Mouse (Mus musculus) cerebellum, postnatal 25 days (tissue): ENCODE data around the gene Ankrd34a.
A peak's percentile ranks its signal among the peaks of the same experiment; 100 is the strongest.
"Not testable (repeated sequence)": the region's sequence is repeated elsewhere in the genome, so short reads cannot be mapped to it uniquely, and the experiment has no call there.

Experiments
- DNase-seq, 2 experiments: peaks; one replicate each; pipeline ENCODE4 v3.0.0; 2021; ENCODE audit warnings: mixed read lengths in 2 of 2

The Ankrd34a gene

DNA sequence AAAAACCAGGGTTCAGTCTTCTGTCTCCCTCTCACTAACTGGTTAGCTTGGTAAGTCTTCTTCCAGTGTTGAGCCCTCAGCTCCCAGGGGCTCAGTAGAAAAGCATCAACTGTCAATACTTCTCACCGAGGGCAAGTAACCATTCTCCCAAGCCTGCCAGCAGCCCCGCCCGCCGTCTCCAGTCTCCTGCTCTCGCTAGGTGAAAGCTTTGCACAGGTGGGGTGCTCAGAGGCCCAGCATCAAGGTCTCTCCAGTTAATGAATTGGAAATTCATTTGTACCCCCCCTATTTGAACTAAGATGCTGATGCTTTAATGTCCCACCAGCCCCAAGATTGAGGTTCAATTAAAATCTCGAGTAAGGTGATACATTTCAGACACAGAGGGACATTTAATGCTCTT, 15.3 kb upstream of the Ankrd34a start:
- DNase-seq = no peak

DNA sequence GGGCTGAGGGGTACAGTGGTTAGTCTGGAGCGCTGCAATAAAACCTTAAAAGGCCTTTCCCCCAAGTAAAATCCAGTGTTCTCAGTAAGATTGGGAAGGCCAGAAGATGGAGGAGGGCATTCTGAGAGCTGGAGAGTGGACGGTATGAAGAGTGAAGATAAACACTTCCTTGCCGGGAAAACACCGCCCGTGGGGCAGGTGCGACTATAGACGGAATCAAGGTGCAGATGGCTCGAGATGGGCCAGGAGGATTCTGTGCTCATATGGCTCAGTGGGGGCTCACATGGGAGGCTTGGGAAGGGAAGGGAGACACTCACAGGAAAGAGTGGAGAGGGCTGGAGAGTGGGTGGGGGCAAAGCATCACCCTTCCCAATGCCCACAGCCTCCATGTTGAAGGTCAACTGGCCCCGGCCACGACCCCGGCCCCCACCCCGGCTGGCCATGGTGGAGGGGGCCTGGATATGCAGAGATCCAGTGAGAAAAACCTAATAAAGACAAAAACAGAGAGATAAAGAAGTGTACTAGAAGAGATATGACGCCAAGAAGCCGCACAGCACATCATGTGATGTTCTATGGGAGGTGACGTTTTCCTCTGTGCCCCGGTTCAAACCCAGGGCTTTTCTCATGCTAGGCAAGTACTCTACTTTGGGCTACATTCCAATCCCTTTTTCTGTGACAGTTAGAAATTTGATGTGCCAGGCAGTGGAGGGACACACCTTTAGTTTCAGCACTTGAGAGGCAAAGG, 14.5 kb upstream of the Ankrd34a start:
- no peak for DNase-seq

DNA sequence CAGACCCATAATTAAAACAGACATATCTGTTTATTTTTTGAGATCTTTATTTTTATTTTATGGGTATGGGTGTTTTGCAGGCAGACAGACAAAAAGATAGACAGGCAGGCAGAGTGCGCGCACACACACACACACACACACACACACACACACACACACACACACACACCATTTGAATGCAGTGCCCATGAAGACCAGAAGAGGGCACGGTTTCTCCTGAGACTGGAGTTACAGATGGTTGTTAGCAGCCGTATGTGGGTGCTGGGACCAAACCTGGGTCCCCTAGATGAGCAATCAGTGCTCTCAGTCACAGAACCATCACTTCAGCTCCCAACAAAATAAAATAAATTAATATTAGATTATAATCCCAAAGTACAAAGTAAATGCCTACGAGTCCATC, 13.1 kb upstream of the Ankrd34a start:
- DNase-seq = no peak

DNA sequence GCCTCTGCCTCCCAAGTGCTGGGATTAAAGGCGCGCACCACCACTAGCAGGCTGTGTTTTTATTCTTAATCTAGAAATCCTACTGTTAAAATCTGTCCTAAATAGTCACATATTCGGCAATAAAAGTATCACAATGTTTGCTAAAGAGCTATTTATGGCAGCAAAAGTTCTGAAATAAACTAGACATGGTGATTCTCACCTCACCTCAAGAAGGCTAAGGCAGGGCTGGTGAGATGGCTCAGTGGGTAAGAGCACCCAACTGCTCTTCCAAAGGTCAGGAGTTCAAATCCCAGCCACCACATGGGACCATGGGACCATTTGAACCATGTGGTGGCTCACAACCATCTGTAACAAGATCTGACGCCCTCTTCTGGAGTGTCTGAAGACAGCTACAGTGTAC, 5.8 kb upstream of the Ankrd34a start:
- DNase-seq = no peak

DNA sequence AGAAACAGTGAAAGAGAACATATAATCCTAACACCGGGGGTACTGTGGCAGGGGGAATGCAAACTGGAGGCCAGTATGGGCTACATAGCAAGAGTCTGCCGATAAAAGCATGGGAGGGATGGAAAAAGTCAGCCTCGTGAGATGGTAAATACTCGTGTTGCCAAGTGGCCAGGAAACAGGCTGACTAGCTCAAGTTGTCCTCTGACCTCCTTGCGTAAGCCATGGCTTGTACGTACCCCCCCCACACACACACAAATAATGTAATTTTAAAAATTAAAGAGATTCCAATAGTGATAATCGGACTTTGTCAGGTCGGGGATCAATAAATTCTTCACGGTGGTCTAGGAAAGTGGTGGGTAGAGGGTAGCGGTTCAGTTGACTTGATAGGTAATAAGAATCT, 3.1 kb upstream of the Ankrd34a start:
- peak; percentile 36 to 48 for DNase-seq

DNA sequence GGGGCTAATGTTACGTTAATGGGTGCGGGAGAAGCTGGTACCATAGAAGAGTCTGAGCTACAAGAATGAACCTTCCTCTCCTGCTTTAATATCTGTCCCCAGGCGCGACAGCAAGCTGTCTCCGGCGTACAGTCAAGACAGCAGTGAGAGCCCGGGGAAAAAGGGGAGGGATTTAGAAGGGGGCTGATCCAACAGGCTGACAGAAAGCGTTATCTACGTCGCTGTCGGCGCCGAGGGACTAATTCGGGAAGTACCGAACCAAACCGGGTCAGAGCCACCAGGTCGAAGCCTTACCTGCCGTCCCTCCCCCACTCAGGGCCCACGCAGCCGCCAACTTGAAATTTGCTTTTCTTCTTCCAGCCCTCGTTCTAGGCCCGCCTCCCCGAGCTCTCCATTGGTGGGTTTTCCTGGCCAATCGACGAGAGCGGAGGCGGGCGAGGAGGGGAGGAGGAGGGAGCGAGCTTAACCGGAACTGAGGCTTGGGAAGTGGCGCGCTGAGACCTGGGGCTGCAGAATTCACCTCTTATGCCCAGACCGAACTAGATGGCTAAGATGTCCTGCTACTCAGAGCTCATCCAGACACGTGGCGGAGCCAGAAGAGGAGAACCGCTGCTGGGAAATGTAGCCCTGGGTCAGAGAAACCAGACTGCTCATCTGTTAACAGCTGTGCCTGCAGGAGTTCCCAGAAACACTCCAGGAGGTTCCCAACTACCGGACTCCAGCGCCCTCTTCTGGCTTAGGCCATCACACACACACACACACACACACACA, 2.5 kb upstream of the Ankrd34a start, which contains the start of gene Polr3gl:
Gene Polr3gl, minus strand, starts transcription at position 392 of the 771 bp plus-strand sequence.
- peak; percentile 97 for DNase-seq

DNA sequence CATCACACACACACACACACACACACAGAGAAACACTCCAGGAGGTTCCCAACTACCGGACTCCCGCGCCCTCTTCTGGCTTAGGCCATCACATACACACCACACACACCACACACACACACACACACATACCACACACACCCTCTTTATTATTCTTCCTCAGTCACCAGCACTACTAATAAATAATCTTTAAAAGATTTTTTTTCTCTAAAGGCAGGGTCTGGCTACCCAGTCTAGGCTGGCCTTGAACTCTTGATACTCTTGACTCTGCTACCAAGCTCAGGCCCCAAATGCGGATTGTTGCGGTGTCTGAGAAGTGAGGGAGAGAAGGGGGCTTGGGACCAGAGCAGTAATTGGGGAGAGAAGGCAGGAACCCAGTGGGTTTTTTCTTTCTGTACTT, 1.6 kb upstream of the Ankrd34a start:
- no peak for DNase-seq

DNA sequence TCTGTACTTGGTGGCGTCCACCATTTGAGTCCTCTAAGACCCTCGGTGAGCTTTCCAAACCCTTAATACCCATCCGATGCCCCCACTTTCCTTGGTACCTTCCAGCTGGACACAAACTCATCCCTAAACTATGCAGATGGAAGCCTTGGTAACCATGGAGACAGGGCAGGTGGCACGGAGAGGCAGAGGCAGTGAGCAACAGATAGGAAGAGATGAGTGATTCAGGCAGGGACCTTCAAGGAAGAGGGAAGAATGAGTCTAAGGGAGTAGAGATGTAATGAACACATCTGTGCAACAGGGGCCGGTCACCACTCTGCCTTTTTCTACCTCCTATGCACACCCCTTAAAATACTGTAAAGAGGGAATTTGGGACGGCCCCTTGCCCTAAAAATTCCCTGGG, 775 bp upstream of the Ankrd34a start:
- peak; percentile 57 to 64 for DNase-seq

DNA sequence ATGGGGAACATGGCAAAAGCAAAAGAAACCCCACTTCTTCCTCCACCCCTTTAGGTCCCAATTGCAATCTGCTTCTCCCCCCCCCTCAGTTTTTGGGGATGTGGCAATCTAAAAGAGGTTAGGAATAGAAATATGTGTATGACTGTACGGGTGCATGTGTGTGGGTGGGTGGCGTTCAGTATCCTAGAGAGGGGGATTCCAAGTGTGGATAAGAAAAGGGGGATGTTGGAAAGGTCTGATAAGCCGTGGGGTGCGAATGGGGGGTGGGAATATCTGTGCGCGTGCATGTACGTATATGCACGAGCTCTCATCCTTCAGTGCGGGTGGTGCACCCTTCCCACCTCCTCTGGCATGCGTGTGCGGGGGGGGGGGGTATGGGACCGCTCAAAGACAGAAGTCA, 419 bp downstream of the Ankrd34a start:
- DNase-seq = peak in 1 of 2 experiments; percentile 65

DNA sequence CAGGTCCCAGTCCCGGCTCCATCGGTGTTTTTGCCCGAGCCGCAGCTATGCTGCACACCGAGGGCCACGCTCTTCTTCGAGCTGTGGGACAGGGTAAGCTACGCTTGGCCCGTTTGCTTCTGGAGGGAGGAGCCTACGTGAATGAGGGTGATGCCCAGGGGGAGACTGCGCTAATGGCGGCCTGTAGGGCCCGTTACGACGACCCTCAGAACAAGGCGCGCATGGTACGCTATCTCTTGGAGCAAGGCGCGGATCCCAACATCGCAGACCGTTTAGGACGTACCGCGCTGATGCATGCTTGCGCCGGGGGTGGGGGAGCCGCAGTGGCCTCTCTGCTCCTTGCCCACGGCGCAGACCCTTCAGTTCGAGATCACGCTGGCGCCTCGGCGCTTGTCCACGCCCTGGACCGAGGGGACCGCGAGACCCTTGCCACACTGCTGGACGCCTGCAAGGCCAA, 1.0 kb downstream of the Ankrd34a start:
- DNase-seq = peak; percentile 70

DNA sequence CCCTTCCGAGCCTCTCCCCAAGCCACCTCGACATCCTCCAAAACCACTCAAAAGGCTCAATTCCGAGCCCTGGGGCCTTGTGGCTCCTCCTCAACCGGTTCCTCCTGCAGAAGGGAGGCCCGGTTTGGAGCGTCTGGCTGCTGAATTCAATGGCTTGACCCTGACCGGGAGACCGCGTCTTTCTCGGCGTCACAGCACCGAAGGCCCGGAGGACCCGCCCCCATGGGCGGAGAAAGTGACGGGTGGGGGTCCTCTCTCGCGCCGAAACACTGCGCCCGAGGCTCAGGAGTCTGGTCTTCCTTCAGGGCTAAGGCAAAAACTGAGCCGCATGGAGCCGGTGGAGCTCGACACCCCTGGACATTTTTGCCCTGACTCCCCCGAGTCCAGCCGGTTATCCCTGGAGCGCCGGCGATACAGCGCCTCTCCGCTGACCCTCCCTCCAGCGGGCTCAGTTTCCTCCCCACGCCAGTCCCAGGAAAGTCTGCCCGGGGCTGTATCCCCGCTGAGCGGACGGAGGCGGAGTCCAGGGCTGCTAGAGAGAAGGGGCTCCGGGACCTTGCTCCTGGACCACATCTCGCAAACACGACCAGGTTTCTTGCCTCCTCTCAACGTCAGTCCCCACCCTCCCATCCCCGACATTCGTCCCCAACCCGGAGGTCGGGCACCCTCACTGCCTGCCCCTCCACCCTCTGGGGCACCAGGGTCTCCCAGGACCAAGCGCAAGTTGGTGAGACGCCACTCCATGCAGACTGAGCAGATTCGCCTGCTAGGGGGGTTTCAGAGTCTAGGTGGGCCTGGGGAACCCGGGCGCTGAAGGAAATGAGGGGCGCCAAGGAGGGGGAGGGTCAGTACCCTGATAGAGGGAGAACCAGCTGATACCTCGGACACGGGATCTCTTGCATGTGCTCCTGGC, 2.0 kb downstream of the Ankrd34a start:
- peak; percentile 73 to 75 for DNase-seq

DNA sequence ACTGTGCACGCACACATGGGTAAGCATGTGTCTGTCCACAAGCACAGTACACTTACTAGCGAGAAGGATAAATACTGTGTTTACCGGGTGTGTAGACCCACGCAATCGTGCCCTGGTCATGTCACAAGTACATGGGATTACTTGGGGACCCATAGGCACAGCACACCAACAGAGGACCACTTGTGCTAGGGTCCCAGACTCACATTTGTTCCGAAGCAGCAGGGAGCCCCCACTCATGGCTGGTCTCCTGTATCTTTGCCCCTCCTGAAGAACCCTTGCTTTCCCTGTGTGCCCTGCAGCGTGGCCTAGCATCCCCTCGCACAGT, 2.6 kb downstream of the Ankrd34a start:
- peak in 1 of 2 experiments; percentile 37 for DNase-seq

DNA sequence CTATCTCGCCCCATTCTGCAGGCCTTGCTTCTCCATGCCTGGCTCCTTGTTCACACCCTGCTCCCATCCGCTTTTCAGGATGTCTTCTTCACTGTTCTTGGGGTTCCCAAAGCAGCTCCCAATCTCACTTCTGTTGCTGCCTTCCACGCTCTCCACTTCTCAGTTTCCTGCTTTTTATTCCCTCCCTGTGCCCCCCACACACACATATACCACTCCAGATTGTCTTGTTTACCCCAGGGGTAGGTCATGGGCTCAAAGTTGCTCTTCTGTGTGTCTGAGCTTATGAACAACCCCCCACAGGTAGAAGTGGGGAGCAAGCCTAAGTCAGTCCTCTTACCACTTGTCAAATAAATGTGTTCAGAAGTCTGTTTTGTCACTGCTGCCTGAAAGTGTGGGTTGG, 3.0 kb downstream of the Ankrd34a start:
- no peak for DNase-seq

DNA sequence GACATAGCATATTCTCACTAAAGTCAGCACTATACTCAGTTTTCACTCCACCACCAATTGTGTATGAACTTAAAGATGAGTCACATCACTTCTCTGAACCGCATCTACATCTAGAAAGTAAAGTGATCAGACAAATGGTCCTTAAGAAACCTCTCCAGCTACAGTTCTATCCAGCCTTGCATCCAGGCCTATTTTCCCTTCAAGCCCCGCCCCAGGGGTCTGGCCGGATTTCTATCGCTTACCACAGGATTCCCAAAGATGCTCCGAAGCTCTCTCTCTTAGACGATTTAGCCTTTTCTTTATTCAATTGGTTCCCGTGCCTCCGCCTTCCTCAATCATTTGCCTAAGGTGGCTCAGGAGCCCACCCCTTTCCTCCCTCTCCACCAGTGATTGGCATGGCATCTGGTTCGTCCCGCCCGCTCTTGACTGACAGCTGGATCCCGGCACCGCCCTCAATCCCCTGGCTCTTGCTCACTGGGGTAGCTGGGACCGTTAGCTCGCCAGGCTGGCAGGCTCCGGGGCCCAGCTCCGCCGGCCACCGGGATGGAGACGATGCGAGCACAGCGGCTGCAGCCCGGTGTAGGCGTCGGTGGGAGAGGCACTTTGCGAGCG, 4.3 kb downstream of the Ankrd34a start, which contains the start of gene Lix1l:
Gene Lix1l, plus strand, starts transcription at position 511 of the 612 bp plus-strand sequence.
- DNase-seq = peak; percentile 88 to 92

DNA sequence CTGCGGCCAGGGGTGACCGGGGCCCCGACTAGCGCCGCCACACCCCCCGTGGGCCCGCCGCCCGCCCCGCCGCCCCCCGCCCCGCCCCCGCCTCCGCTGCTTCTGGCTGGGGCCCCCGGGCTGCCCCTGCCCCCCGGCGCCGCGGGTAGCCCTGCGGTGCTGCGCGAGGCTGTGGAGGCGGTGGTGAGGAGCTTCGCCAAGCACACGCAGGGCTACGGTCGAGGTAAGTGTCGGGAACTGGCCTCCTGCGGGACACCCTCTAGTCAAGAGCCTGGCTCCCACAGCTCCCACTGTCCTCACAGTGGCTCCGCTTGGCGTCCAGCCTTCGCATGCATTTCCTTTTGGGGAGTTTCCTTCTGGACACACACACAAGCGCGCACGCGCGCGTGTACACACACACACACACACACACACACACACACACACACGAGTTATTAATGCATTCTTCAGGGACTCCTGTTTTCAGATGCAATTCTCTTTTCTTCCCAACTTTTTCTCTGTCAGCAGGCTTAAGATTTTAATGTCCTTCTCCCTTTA, 4.9 kb downstream of the Ankrd34a start:
- peak; percentile 74 to 80 for DNase-seq

DNA sequence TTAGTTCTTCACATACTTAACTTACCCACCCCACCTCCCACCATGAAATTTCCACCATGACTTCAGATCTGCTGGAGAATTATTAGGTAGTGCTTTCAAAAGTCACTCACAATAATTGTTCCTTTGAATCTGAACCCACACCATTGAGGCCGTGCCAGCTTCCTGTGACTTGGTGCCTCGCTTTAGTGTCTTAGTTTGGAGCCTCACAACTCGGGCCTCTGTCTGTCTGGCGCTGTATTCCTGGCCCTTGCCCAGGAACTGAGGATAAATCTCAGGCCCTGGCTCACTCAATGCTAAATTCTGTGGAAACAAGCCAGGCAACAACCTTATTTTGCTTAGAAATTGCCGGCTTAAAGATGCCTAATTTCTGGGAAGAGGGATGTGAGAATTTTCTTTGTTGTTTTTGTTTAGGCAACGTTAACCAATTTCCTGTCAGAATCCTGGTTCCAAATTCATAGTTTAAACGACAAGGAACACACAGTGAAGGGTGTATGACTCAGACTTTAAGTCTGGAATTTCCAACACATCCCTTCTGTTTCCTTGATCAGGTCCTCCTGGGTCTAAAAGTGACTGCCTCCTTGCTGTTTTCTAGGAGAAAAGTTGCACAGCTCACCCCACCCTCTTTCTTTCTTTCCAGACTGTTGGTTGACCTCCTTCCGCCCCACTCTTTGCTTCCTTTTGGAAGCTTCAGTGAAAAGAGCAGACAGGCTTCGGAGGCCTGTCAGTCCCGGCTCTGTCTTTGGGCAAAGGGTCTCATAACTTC, 5.7 kb downstream of the Ankrd34a start:
- DNase-seq = peak in 1 of 2 experiments; percentile 51

DNA sequence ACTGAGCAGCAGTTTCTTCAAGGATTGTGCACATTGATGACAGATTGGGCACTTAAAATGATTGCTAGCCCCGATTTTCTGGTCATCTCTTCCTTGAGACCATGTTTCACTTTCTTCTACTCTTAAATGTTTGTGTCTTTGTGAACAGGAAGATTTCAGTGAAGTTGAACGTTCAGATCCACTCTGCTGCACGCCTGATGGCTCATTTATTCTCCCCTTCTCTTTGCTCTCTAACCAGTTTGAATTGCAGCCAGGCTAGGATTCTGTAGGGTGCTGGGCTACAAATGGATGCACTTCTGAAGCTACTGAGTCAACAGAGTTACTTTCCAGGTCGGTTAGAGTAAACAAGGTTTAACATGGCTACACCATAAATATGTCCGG, 6.3 kb downstream of the Ankrd34a start:
- DNase-seq = no peak

DNA sequence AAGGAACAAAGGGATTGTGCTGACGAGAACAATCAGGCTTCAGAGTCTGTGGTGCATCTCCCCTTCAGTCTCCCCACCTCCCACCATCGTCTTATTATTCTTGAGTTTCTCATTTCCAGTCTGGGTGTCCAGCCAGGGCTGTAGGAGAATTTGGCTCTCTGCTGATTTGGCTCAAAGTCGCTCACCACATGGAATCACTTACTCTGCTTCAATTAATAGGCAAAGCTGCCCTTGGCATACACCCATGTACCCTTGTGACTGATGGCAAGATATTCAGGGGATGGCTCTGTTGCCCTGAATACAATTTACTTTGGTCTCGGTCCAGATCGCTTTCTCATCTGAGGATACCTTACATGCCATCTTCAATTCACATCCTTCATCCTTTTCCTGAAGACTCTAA, 6.9 kb downstream of the Ankrd34a start:
- DNase-seq = peak; percentile 55 to 69

DNA sequence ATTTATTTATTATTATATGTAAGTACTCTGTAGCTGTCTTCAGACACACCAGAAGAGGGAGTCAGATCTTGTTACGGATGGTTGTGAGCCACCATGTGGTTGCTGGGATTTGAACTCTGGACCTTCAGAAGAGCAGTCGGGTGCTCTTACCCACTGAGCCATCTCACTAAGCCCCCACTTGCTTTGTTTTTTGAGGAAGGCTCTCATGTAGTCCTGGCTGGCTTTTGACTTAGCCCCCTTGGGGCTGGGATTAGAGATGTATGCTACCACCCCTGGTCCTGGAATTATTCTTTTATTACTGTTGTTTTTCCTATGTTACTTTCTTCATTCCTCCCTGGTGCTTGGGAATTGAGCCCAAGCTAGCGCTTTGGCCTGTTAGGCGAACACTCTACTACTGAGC, 9.6 kb downstream of the Ankrd34a start:
- not testable (repeated sequence) for DNase-seq

DNA sequence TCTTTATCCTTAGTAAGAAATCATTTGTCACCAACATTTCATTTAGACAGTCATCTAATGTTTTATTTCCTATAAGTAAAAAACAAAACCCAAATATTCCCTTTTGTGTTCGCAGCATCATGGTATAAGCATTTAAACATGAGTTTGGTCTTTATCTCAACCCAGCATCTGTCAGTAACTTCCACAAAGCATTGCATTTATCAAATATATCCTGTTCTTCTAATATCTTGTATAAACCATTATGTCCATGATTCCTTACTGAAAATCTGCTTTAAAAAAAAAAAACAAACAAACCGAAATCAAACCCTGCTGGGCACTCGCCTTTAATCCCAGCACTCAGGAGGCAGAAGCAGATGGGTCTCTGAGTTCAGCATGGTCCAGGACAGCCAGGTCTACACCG, 10.2 kb downstream of the Ankrd34a start:
- DNase-seq = no peak

DNA sequence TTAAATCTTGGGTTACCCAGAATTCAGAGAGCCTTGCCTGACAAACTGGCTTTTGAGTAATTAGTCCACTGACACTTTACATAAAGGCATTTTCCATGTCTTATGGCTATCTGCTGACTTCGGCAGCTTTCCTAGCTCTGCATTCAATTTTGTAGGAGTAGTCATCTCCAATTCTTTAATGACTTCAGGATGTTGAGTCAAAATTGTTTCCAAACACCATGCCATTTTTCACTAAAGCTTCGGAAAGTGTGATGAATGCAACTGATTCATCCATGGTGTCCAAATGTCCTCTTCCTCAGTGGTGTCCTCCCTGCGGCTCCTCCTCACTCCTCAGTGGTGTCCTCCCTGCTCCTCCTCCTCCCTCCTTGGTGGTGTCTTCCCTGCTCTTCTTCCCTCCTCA, 21.5 kb downstream of the Ankrd34a start:
- DNase-seq = no peak

DNA sequence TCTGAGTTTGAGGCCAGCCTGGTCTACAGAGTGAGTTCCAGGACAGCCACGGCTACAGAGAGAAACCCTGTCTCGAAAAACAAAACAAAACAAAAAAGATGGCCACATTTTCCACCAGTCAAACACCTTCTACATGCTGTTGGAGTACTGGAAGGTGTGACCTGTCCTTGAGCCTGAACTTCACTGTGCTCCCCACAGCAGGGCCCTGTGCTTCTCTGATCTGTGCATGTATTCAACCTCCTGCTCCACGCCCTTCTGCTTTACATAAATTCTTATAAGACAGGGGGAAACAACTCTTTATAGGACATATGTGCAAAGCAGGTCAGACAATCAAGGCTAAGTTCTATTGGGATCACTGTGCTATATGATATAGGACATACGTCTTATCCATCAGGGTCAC, 26.8 kb downstream of the Ankrd34a start:
- DNase-seq = no peak
